ENCODE assay signal across 13 mouse cellular contexts in genomic region chr11:75904982-75905381, GRCm38 (mm10). TPM values are rescaled to one million over a fixed set of nuclear protein-coding genes. Genes with fewer than 3 reads are reported as not detected.
A peak's percentile ranks its signal among the peaks of the same experiment; 100 is the strongest.
DNase-seq lines count a peak whose midpoint lies in the region; ATAC-seq and TF ChIP-seq lines count a peak whose summit lies in the region.
"Had no signal": no experiment of that assay in that cellular context is flagged by ENCODE, and none has a peak within 500 bp of the region (broad histone marks: within the 10 kb centered on the region; RNA-seq: fewer than 3 reads in every experiment).

No protein-coding gene starts in this region.

- no peak for TF ChIP-seq CTCF in kidney, adult 2 months (conservative IDR thresholded peaks at IDR 0.05; ENCODE audit: insufficient read depth, insufficient read length, low read depth, low read length)
- no peak for TF ChIP-seq CTCF in left cerebral cortex, adult 2 months (IDR thresholded peaks at IDR 0.05)

- 35% methylated on average over 6 of the region's 6 CpGs for WGBS in intestine, embryonic 14.5 days
- WGBS in kidney, adult 2 months: 24% methylated on average over 6 of the region's 6 CpGs
- WGBS in liver, embryonic 12.5 days (ENCODE audit: insufficient replicate concordance): 61% methylated on average over 6 of the region's 6 CpGs
- WGBS in heart, embryonic 10.5 days: 79% methylated on average over 6 of the region's 6 CpGs

- H3K9ac ChIP-seq in intestine, embryonic 14.5 days (ENCODE audit: low read length): peak overlapping the region; percentile 29; the same call in 1 of the 2 replicates
- no peak overlapping the region for H3K9ac ChIP-seq in liver, embryonic 12.5 days
- H3K9ac ChIP-seq: embryonic facial prominence, embryonic 12.5 days; forebrain, embryonic 15.5 days; limb, embryonic 12.5 days had no signal

- ATAC-seq in intestine, embryonic 14.5 days (replicated peaks; ENCODE audit: low FRiP score, low TSS enrichment, low read depth): peak; percentile 72
- ATAC-seq in liver, embryonic 12.5 days: no peak
- ATAC-seq: forebrain, embryonic 15.5 days had no signal

- intact Hi-C loops in left cerebral cortex, adult 2 months (cut with DNase I): loop anchor here (5.0 kb wide), 1 partner anchor 123 kb away; no protein-coding TSS in a partner anchor

- H3K9me3 ChIP-seq in intestine, embryonic 14.5 days (ENCODE audit: control insufficient read depth, low read length): no peaks in the 10 kb centered on the region
- no peaks in the 10 kb centered on the region for H3K9me3 ChIP-seq in liver, embryonic 12.5 days (replicated peaks)
- H3K9me3 ChIP-seq in heart, embryonic 10.5 days: no peaks in the 10 kb centered on the region; the same call in 1 of the 2 replicates
- H3K9me3 ChIP-seq: embryonic facial prominence, embryonic 12.5 days; forebrain, embryonic 15.5 days had no signal

- no peak overlapping the region for H3K4me3 ChIP-seq in intestine, embryonic 14.5 days (ENCODE audit: low read depth, low read length)
- H3K4me3 ChIP-seq in kidney, adult 2 months (ENCODE audit: insufficient read depth, low read depth, low read length): no peak overlapping the region
- H3K4me3 ChIP-seq in liver, embryonic 12.5 days: no peak overlapping the region
- H3K4me3 ChIP-seq in heart, embryonic 10.5 days: no peak overlapping the region
- H3K4me3 ChIP-seq in left cerebral cortex, adult 2 months: no peak overlapping the region
- H3K4me3 ChIP-seq: embryonic facial prominence, embryonic 12.5 days; forebrain, embryonic 15.5 days; limb, embryonic 12.5 days had no signal

- H3K27ac ChIP-seq in intestine, embryonic 14.5 days (ENCODE audit: low read depth): peak overlapping the region; percentile 77
- peak overlapping the region; percentile 59 for H3K27ac ChIP-seq in kidney, adult 2 months (ENCODE audit: insufficient read depth, low read depth, low read length)
- peak overlapping the region; percentile 17 for H3K27ac ChIP-seq in liver, embryonic 12.5 days
- H3K27ac ChIP-seq in heart, embryonic 10.5 days: no peak overlapping the region; the same call in 1 of the 2 replicates
- no peak overlapping the region for H3K27ac ChIP-seq in left cerebral cortex, adult 2 months
- H3K27ac ChIP-seq: embryonic facial prominence, embryonic 12.5 days; forebrain, embryonic 15.5 days; limb, embryonic 12.5 days had no signal

- no peak for DNase-seq in intestine, embryonic 14.5 days (ENCODE audit: low spot score)
- peak; percentile 94 for DNase-seq in kidney, adult 2 months
- DNase-seq in lung, postnatal 36 days: peak; percentile 75
- no peak for DNase-seq in heart, embryonic 10.5 days (ENCODE audit: low spot score)
- DNase-seq in gastrocnemius, postnatal 4 days (ENCODE audit: low spot score in 2 of 2): no peak
- no peak for DNase-seq in left cerebral cortex, adult 2 months (ENCODE audit: extremely low spot score in 1 of 2, low spot score in 2 of 2)
- DNase-seq: cerebellum, adult 9-11 months; heart, adult 18-20 months; layer of hippocampus, adult 9-11 months had no signal

- H3K4me2 ChIP-seq in intestine, embryonic 14.5 days (ENCODE audit: low read length): no peak overlapping the region
- no peak overlapping the region for H3K4me2 ChIP-seq in liver, embryonic 12.5 days
- H3K4me2 ChIP-seq: embryonic facial prominence, embryonic 12.5 days; forebrain, embryonic 15.5 days; limb, embryonic 12.5 days had no signal

- peaks cover 31% of the 10 kb centered on the region for H3K4me1 ChIP-seq in intestine, embryonic 14.5 days (replicated peaks; ENCODE audit: control insufficient read depth, insufficient read depth, low read length)
- peaks cover 21% of the 10 kb centered on the region for H3K4me1 ChIP-seq in kidney, adult 2 months (ENCODE audit: control insufficient read depth, insufficient read depth, low read length)
- H3K4me1 ChIP-seq in liver, embryonic 12.5 days: 0 out of 2 replicates have a peak, but pooled peaks cover 13% of the 10 kb centered on the region
- peaks cover 37% of the 10 kb centered on the region for H3K4me1 ChIP-seq in heart, embryonic 10.5 days

- H3K27me3 ChIP-seq in intestine, embryonic 14.5 days (replicated peaks; ENCODE audit: control insufficient read depth, insufficient read depth, low read length): no peaks in the 10 kb centered on the region
- H3K27me3 ChIP-seq in kidney, adult 2 months (replicated peaks; ENCODE audit: control insufficient read depth, insufficient read depth, low read length): no peaks in the 10 kb centered on the region
- peaks cover 12% of the 10 kb centered on the region; the same call in 1 of the 2 replicates for H3K27me3 ChIP-seq in liver, embryonic 12.5 days (replicated peaks)
- peaks cover 36% of the 10 kb centered on the region for H3K27me3 ChIP-seq in heart, embryonic 10.5 days (ENCODE audit: insufficient read depth, poor library complexity, severe bottlenecking)
- H3K27me3 ChIP-seq: embryonic facial prominence, embryonic 12.5 days; forebrain, embryonic 15.5 days; limb, embryonic 12.5 days had no signal

- peaks cover 7% of the 10 kb centered on the region; the same call in 1 of the 2 replicates for H3K36me3 ChIP-seq in intestine, embryonic 14.5 days (ENCODE audit: control insufficient read depth, insufficient read depth, low read length)
- H3K36me3 ChIP-seq in kidney, adult 2 months (ENCODE audit: control insufficient read depth, insufficient read depth, low read length): no peaks in the 10 kb centered on the region
- no peaks in the 10 kb centered on the region for H3K36me3 ChIP-seq in liver, embryonic 12.5 days
- peaks cover 2% of the 10 kb centered on the region; the same call in 1 of the 2 replicates for H3K36me3 ChIP-seq in heart, embryonic 10.5 days
- H3K36me3 ChIP-seq: embryonic facial prominence, embryonic 12.5 days; forebrain, embryonic 15.5 days; limb, embryonic 12.5 days had no signal

- TF ChIP-seq POLR2A in kidney, adult 2 months (IDR thresholded peaks at IDR 0.05; ENCODE audit: low read depth, low read length): no peak

RNA-seq across cellular contexts. Expression of gene Rph3al, which starts 33.2 kb away (rescaled TPM):
- polyA plus RNA-seq in intestine, embryonic 14.5 days (2014; fragmentation: Nextera tagmentation; extraction: Ambion mirVana): 17.0 and 21.7 TPM in 2 replicates
- polyA plus RNA-seq in kidney, adult 2 months (2012; rRNA removed): 11.9 and 12.6 TPM in 2 replicates
- 0.57 and 0.68 TPM in 2 replicates for polyA plus RNA-seq in liver, embryonic 12.5 days (2016; fragmentation: Nextera tagmentation; extraction: Ambion mirVana)
- polyA plus RNA-seq in heart, embryonic 10.5 days (2016; fragmentation: Nextera tagmentation; extraction: Ambion mirVana): 3.9 and 4.1 TPM in 2 replicates
- total RNA-seq in gastrocnemius, postnatal 4 days (2021): 1 to 10 TPM; 5.4 to 7.6 TPM
- total RNA-seq in left cerebral cortex, adult 2 months (2021): 1 to 10 TPM; 2.3 to 2.7 TPM

Comparison
In these comparisons a context has a peak if more than half of its experiments do, and no peak if none do; other contexts are left out.
1. DNase-seq: peak in kidney, adult 2 months (single experiment) and lung, postnatal 36 days (single experiment); none in intestine, embryonic 14.5 days (single experiment), heart, embryonic 10.5 days (single experiment), gastrocnemius, postnatal 4 days (0 of 2) and left cerebral cortex, adult 2 months (0 of 2).
2. H3K27ac ChIP-seq: peak in intestine, embryonic 14.5 days (single experiment), kidney, adult 2 months (single experiment) and liver, embryonic 12.5 days (single experiment); none in heart, embryonic 10.5 days (single experiment) and left cerebral cortex, adult 2 months (single experiment).